Mouse (Mus musculus) frontal cortex, postnatal 10 days (tissue): ENCODE measurements at regions not wholly inside any gene's neighbourhood (a gene's known extent, or its start where the extent isn't known, plus 50 kb on each side); places are given as distances from the start of the nearest gene placed in this dataset.

ENCODE experiments used
- DNase-seq, 2 experiments: peaks; one replicate each; pipeline ENCODE4 v3.0.0; 2022; ENCODE audit warnings: low spot score in 2 of 2, mixed read lengths in 1 of 2

DNA sequence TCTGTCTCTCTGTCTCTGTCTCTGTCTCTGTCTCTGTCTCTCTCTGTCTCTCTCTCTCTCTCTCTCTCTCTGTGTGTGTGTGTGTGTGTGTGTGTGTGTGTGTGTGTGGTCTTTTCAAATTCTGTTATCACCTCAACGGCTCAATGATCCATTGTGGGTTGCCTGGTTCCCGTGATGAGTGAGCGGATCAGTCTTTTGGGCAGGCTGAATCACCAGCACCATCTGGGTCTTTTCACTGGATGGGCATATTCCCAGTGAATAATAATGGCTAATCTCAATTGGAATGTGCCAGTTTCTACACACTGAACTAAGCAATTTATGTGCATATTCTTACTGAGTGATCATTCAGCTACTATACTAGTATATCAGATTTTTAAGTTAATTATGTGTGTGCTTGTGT lies 216.4 kb downstream of the Lmx1a start:
- DNase-seq: no peak

DNA sequence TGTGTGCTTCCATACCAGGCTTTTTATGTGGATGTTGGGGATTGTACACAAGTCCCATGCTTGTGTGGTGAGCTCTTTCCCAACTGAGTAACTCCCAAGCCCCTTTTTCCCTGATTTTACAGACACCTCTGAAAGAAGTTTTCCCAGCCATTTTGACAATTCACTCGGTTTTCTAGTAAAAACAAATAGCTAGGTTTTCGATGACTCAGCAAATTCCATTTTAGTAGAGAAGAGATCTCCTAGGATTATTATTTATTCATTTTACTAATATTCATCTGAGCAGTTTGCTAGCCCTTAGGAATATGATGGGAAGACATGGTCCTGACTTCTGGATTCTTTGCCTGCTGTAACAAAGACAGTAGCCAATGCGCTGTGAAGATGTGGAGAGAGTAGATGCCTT lies 223.0 kb downstream of the Lmx1a start:
- no peak for DNase-seq

DNA sequence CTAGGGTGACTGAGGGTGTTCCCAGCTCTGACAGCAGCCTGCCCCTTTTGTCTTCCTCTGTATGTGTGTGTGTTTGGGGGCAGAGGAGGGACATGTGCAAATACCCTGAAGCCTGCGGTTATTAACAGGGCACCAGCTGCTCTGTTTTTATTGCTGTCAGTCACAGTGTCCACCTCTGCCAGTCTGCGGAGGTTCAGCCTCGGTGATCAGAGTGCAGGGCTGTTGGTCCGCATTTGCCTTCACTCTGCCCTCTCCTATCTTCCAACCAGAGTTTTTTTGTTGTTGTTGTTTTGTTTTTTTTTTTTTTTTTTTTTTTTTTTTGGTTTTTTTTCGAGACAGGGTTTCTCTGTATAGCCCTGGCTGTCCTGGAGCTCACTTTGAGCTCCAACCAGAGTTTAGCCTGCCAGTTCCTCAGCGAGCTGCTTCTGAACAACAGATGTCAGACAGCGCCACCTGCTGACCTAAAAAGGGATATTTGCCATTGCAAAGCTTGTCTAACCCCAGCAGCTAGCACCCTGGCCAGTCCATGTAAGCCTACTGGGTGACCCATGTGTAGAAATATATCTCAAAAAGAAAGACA lies 226.0 kb downstream of the Lmx1a start:
- peak; percentile 35 to 78 for DNase-seq

DNA sequence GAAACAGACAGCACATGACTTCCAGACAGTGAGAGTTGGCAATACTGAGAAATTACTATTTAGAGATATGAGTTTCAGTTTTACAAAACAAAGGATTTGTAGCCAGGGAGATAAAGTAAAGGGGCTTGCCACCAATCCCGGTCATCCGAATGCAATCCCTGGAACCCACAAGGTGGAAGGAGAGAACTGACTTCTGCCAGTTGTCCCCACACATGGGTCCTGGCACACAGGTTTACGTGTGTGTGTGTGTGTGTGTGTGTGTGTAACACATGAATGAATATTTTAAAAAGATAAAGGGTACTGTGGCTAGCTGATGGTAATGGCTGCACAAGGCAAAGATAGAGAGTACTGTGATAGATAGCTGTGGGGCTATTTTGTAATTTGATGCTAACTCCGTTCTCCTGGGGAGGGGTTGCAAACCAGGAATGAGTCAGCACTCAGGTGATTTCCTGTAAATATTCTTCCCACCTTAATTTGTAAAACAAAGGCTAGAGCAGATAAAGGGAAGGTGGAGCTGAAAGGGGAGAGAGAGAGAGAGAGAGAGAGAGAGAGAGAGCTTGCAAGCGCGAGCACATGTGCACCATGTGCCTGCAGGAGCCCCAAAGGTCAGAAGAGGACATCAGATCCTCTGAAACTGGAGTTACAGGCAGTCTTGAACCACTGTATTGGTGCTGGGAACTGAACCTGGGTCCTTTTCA lies 226.7 kb downstream of the Lmx1a start:
- DNase-seq: no peak

DNA sequence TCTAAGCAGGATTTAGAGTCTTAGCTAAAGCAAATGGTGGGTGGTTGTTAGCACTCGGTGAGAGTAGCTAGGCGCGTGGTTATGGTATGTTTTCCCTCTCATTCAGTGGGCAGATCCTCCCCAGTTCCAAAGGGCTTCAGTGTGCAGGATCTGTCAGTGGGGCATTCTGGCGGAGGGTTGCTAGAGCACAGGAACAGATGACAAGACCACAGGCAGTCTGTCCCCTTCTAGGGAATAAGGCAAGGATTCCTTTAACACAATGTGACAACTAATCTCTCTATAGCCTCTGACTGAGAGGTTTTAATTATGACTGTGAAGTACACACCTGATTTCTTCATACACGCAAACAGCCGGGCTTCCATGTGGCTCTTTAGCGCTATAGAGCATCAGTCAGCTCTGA lies 233.9 kb downstream of the Lmx1a start:
- DNase-seq: no peak

DNA sequence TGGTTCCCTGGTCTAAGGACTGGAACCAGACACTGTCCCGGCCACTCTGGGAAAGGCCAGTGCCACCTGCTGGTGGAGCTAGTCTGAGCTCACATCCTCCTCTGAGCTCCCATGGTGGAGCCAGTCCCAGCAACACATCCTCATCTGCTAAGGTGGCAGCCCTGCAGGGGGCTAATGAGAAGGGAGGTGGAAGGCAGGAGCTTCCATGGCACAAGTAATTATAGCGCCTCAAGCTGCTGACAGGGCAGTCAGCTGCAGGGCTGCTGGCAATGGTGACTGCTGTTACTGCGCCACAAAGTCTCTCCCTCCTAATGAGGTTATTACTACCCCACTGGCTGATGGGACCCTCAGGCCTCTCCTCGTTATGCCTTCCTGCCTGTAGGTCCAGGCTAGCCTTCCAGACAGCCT lies 239.0 kb downstream of the Lmx1a start:
- DNase-seq: no peak

DNA sequence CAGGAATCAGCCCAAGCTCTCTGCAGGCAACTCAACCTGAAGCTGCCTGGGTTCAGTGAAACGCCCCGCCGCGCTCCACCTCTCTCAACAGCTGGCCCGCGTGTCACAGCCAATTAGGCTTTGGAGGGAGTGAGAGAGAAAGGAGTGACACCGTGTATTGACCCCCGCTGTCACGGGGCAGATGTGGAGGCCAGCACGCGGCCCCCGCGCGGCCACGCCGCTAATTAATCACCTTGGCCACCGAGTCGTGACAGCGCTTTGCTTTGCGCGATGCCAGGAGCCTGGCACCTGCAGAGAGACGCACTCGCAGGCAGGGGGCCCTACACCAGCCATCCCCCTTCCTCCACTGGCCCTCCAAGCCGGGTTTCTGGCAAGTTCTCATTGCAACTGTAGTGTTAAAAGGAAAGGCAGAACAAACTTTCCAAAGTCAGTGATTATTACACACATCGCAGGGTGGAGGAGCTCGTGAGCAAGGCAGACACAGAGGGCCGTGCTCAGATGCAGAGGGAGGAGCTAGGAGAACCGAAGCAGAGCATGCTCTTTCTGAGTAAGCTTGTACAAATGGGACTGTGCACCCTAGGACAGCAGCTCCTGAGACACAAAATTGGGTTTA lies 240.8 kb downstream of the Lmx1a start:
- DNase-seq: no peak

DNA sequence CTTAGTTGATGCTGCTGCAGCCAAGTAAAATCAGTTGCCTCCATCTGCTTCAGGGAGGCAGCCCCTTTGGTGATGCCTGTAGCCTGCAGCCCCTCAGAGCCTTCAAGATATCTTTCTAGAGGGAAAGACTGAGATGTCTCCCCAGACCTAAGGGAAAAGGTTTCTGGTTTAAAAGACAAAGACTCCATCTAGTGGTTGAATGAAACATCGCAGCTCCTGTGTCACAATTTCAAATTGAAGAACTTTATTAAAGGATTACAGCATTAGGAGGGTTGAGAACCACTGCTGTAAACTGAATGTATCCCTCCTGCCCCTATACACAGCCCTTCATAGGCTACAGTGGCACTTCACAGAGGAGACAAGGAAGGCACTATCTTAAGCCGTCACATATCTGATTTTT lies 243.1 kb downstream of the Lmx1a start:
- DNase-seq: no peak

DNA sequence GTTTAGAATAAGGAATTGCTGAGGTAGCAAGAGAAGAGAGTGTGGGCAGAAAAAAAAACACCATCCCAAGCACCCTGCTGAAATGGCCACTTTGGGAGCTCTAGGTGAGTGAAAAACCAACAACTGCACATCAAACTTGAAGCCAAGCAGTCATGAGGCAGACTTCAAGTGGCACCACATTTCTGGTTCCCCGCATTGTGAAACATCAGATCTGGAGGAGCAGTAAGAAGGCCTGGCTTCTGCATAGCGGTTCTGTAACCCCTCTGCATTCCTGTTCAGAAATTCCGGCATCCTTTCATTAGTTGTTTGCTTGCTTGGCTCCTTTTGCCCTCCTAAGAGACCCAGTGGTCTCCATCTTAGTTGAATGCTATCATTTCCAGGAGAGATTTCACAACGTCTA lies 247.7 kb downstream of the Lmx1a start:
- DNase-seq: no peak

DNA sequence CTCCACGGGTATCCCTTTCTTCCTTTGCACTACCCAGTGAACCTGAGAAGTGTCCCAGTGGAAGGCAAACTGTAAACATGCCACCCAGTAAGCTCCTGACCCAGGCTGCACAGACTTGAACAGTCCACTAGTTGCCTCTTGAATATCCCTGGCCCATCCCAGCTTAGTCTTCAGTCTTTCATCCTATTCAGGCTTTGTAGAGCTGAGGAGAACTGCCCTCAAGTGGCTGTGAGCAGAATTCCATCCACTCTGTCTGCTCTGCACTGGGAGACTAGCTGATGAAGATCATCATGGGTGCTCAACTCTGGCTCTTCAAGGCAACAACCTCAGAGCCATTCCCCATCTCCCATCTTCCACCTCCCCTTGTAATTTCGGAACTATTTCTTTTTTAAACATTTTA lies 249.1 kb downstream of the Lmx1a start:
- no peak for DNase-seq

DNA sequence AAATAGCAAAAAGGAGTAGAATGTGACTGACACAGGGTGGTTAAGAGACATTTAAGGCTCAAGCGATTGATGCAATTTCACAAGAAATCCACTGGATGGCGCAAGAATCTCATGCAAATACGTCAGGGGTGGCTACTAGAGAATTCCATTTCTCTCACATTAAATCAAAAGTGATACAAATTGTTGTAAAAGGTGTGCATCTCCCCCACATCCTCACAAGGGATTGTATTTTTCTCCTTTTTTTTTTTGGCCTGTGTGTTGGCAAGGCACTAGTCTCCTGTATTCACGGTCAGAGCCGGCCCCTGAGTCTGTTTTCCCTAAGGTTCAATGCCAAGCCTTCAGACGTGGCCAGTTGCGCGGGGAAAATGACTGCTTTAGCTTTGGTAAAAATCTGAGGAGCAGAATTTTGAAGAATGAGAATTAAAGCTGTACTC lies 253.0 kb downstream of the Lmx1a start:
- no peak for DNase-seq

DNA sequence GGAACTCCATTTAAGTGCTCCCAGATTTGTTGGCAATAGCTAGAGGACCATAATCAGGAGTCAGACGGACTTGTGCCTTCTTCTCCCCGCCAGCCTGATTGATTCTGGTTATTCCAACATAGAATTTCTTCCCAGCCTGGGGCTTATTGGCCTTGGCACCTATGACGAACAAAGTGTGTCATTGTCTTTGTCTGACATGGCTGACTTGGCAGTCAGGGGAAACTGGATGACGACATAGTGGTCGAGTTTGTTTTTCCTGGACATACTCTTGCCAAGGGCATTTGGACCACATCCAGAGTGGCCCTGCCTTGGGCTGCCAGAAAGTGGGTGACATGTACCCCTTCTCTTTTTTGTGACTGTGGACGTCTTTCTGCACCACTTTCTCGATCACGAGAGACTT lies 254.1 kb downstream of the Lmx1a start:
- DNase-seq: no peak

DNA sequence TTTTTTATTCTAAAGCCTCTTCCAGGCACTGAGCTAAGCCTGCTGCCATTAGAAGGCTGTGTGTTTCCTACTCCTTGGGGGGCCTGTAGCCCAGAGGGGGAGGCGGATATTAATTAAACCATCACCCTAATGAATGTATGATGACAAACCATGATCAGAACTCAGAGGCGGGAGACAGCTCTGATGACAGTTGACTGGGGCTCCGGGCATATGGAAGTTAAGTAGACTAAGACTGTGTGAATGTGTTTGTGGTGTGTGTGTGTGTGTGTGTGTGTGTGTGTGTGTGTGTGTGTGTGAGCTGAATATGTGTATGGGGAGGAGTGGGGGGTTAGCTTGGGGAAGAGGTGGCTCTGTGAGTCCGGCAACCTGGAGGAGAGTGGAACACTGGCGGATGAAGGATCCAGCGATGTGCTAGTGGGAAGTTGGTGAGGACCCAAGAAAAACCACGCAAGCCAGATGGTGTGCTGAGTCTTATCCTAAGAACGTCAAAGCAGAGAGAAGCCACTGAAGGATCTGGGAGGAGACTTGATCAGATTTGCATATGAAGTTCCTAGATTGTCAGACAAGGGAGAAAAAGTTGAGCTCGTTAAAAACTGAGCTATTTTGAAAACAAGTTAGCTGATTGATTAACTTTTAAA lies 256.7 kb downstream of the Lmx1a start:
- DNase-seq: peak; percentile 56 to 57

DNA sequence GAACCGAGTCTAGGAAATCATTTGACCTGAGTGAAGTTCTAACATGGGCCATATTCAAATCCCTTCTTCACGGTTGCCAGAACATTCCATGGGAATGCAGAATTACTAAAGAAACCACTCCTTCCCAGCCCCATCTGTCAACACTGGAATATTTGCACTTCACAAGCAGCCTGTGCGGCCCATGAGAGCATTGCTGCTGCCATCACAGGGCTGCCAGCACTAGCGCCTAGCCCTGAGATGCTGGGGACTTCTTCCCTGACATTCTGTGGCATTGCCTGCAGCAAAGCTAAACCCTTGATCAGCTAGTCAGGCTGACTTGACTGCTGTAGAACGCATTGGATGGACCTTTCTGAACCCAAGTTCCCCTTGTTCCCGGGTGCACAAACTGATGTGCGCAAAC lies 258.8 kb downstream of the Lmx1a start:
- DNase-seq: no peak

DNA sequence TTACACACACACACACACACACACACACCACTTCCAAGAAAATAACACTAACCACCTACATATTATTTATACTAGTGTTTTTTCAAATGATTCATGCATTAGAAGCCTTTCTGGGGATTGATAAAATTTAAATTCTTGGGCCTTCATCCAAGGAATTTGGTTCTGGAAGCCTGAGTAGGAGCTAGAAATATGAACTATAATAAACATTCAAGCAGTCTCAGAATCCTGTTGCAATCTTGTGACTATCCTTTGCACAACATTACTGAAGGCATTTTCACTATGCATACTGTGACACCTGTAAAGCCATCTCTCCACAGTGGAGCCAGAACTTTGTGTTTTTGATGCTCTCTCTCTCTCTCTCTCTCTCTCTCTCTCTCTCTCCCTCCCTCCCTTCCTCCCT lies 262.7 kb downstream of the Lmx1a start:
- DNase-seq: no peak

DNA sequence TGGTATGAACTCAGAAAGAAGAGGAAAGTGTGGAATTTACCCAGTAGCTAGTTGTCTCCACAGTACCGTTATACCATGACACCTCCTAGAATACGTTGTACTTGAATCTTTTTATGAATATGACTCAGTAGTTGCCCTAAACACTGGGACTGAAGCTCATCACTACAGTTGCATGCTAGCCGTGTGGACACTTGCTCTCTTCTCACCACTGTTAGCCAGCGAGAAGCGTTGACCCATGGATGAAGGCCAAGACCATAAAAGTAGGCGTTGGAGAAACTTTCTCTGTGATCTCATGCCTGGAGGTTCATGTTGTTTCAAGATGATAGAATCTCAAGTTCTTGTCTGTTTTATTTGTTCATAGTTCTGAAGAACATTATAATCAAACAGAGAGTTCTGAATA lies 269.5 kb downstream of the Lmx1a start:
- DNase-seq: no peak

DNA sequence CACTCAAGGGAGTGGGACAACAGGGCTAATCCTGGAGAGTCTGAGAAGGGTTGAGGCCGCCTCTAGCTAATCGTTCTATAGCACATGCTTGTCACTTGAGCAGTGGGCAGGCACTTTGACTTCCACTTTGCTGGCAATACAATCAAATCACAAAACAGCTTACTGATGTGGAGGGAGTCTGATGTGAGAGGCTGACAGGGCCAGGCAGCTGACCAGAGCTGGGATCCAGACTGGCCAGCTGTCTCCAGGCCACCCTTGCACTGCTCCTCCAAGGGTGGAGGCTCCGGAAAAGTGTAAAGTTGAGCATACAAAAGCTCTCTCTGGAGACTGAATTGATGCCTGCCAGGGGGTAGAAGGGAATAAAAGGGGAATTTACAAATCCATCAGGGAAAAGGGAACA lies 280.5 kb downstream of the Lmx1a start:
- no peak for DNase-seq

DNA sequence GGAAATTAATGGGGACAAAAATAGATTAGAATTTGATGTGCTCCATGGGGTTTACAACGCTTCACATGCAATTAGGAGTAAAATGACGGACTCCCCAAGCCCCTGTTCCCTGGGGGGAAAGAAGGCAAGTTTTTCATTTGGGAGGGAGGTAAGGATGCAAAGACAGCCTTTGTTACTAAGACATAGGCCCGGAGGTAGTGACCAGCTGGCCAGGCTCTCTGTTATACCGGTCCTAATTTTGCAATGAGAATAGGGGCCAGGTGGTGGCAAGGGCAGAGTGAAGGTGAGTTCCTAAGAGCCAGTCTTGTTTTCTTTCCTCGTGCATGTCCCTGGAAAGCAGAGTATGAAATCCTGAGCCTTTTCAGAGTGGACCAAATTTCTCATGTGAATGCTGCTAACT lies 280.9 kb downstream of the Lmx1a start:
- no peak for DNase-seq

DNA sequence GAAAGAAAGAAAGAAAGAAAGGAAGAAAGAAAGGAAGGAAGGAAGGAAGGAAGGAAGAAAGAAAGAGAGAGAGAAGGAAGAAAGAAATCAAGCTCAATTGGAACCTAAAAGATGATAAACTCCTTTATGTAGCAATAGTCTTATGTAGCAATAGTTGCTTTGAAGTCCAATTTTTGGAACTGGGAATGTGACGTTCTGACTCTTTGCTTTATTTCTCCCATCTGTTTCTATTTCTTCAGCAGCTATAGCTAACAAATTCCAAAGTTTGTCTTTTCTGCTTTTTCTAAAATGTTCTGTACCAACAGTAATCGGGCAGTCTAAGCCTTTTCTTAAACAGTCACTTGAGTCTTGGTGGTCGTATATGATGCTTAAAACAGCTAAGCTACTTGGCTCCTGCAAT lies 287.7 kb downstream of the Lmx1a start:
- DNase-seq: no peak

DNA sequence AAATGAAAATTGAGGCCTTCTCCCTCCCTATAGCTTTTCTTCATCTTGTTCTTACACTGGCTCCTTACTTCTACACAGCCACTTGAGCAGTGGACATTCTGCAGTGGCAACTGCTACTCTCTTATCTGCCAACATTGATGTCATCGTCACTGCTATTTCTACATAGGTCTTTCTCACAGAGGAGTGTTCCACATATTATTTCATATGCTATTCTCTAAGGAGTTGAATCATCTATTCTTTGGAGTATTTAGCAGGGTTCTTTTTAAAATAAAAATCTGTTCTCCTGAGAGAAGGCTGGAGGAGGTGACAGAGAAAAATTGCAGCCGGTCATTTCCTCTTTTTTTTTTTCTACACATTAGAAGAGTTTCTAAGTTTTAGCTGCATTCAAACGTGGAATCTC lies 290.1 kb downstream of the Lmx1a start:
- no peak for DNase-seq

DNA sequence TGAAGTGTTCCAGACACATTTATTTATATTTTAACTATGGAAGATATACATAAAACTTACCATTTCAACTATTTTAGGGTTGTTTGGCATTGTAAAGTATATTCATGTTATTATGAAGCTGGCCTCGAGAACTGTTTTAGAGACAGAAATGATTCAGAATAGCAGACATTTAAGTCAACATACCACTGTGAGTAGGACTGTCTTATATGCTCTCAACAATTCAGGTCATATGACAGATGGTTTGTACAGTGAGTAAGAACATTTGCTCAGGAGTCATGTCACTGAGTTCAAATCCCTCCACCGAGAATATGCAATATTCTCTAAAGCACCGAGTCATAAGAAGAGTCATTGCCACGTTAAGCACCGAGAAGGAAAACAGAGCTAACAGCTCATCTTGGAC lies 290.6 kb downstream of the Lmx1a start:
- DNase-seq: no peak

DNA sequence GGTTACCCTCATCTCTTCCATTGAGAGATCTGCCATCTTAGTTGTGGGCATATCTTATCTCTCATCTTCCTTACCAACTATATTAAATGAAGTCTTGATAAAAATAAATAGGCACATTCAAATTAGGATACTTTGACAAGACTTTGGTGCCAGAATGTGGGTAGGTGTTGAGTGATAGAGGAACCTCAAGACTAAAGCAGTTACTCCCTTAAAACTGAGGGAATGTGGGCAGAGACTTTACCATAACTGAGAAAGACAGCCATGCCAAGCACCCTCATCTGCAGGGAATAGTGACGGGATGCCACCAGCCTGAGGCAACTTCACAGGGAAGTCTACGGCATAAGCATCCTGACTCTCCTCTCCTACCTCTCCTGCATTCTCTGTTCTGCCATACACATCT lies 292.3 kb downstream of the Lmx1a start:
- no peak for DNase-seq

DNA sequence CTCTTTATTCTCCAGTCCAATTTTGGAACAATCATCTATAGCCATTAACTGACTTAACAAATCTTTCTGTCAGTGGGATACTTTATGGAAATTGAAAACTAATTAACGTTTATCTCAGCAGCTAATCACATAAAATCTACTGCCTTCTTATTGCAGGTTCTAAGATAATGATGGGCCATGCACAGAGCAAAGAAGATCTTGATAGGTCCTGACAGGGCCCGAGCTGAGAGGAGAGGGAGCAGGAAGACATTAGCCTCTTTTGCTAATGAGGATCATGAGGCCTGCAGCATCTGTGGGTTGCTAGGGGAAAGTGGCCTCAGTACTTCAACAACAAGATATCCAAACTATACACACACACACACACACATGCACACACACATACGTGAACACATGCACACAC lies 318.4 kb downstream of the Lmx1a start:
- no peak for DNase-seq
